Mouse (Mus musculus) gastrocnemius, postnatal 36 days (tissue): ENCODE results near the gene Gm12248. TPM values are rescaled to one million over a fixed set of nuclear protein-coding genes. Genes with fewer than 3 reads are reported as not detected.

Experiments used
- DNase-seq, 2 experiments: peaks; one replicate each; pipeline ENCODE4 v3.0.0; 2022
- intact Hi-C: fragments of 180-260 bp; cut with DNase I; formaldehyde crosslinking; loops from one replicate; pipeline ENCODE4 v1.15.1; 2025
- long read RNA-seq, 2 experiments: library from polyadenylated mRNA; stranded (forward); transcript quantifications; one replicate each; pipeline ENCODE4 v2.0.0; 2021
- total RNA-seq, 2 experiments: library from RNA; stranded (reverse); gene quantifications; 2 replicates each; pipeline ENCODE4 v1.2.3; 2021

Gene Gm12248
- not detected for total RNA-seq
- long read RNA-seq, experiment 1 = 0 reads
- long read RNA-seq, experiment 2 = 0 reads

DNA sequence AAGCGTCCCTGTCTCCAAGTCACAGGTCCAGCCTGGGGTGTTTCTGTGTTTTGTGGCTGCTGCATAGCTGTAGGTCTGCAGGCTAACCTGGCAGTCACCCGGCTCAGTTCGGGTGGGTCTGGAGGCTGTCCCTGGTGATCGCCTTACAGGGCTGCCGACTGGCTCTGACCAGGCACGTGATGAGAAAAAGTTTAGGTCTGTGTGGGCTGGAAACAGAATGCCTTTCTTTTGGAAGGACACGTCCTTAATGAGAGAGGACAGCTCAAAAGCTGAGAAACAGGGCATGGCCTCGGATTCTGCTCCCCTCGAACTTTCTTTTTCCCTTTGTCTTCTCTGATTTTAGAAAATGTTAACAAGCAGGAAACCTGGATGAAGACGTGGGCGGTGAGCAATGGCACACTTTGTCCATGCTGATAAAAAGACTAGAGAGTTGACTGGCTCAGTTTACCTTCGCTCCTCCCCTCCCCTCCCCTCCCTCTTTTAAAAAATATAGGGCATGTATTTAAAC is at the start of gene Gm12248:
TSS of gene Gm12248 (minus strand) at position 114 of the 508 bp plus-strand sequence.
- peak in 1 of 2 experiments; percentile 38 for DNase-seq
- intact Hi-C loops = no loop called here

DNA sequence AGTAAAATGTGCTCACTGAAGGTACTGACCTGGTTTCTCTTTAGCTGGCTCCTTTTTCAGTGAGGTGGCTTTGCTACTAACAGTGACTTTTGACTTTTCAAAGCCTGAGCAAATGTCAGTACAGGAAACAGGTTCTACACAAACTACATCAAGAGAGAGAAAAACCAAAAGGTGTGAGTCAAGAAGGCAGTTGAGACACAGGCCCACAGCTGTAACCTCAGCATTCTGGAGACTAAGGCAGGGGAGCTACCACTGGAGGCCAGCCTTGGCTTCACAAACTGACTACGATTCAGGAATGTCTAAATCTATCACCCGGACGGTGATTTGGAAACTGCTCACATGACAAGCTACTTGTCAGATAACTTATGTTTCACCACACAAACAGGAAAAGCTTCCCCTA is 46.5 kb upstream of the Gm12248 start:
- no peak for DNase-seq
- intact Hi-C loops = no loop called here

DNA sequence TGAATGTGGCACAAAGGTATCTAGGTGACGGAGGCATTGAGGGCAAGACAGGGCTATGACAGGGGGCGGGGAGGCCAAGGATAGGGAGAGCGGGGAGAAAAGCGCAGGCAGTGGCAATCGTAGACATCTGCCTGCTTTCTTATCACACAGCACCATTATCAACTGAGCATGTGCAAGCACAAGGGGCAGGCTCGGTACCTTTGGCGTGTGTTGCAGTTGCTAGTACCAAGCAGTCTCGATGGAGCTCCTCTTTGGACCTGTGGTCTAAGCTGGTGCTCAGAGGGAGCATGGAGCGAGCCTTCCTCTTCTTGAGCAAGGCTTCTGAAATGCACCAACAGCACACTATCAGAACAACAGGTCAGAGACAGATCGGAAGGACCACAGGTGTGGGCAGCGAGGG is 45.9 kb upstream of the Gm12248 start:
- DNase-seq = no peak

DNA sequence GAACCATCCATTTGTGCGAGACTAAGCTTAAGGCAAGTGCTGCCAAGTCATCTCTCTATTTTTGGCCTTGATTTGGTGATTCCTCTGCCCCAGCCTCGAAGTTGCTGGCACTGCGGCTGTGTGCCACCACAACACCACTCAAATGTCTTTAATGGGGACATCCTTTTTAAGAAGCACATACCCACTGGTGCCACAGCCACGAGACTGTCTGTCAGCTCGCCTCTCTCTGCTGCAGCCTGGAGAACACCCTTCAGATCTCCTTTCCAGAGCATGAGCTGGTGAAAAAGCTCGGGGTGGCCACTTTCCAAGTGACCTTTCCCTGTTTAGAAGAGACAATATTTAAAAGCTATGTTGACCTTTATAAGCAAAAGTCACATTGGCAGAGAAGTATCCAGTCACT is 43.7 kb upstream of the Gm12248 start:
- intact Hi-C loops = no loop called here
- no peak for DNase-seq

More for the DNA sequence above, 45.9 kb upstream of the Gm12248 start:
- intact Hi-C loops = no loop called here

DNA sequence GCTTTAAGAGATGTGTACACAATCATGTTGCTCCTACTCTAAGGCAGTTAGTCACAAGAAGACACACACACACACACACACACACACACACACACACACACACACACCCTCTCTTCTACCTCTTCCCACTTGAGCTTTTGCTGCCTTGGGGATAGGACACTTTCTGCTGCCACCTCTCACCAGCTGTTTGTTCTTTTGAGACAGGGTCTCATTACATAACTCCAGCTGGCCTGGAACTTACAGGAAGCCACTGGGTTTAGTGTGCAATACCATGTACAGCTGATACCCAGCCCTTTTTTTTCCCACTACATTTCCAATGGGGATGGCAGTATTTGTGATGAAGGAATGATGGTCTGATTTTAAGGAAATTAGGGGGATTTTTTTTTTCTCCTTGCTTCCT is 42.4 kb upstream of the Gm12248 start:
- no peak for DNase-seq
- intact Hi-C loops = no loop called here

DNA sequence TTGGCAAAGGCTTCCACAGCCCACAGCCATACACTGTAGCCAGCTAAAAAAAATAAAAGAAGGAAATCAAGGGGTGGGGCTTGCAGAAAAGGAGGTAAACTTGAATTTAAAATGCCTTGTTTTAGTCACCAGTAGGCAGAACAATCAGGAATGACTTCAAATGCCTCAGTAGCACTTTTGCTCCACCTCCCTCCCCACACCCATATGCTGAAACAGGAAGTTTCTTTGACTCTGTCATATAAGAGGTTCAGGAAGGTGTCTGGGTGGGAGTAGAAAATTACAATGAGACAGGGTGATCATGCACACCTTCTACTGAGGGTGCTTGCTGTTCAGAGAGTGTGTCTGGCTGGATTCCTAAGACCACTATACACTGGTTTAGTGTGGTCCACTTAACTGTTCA is 41.9 kb upstream of the Gm12248 start:
- intact Hi-C loops = no loop called here
- no peak for DNase-seq

DNA sequence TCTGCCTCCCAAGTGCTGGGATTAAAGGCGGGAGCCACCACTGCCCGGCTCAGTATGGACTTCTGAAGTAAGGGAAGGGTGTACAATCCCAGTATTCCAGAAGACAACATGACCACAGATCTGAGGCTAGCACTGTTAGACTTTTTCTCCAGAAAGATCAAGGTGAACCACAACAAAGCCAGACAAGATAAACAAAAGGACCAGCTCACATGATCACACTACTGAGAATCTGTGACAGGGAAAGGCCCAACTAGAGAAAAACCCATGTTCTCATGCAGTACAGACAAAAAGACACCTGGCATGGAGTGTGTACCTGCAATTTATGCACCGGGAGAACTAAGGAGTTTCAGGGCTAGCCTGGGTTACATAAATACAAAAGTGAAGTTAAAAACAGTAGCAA is 39.1 kb upstream of the Gm12248 start:
- DNase-seq = no peak
- intact Hi-C loops = no loop called here

DNA sequence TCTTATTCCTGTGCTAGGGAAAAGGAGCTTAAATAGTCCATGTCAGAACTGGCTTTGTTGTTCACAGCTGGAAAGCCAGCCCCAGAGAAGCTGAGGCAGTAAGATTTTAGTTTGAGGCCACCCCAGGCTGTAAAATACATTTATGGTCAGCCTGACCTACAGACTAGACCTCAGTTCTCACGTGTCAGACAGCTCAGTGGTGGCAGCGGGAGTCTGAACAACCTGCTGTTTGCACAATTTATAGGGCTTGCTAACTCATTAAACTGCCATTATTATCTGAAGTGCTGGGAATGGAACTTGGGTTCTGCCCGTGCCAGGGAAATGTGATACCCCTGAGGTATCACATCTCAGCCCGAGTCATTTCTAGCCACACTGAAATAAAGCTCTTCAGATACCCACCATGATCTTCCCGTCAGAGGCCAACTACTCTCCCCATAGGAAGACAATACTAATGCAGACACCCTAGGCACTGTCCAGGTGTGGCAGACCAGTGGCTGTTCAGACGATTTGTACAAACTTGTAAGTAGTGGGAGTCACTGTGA is 36.4 kb upstream of the Gm12248 start:
- DNase-seq = no peak
- intact Hi-C loops = no loop called here

DNA sequence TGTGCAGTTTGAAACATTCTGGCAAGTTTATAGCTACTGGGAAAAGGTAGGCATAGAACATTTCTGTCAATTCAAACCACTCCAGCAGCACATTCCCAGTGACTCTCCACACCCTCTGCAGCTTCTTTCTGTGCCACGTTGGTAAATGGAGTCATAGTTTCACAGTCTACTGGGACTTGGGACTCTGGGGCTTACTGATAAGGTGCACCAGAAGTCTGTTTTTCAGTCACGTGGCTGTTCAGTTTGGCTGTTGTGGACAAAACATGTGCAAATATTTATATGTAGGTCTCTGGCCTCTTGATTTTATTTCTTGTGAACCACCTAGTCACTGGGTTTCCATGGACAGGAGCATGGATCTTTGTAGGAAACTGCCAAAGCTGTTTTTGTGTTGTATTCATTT is 34.6 kb upstream of the Gm12248 start:
- intact Hi-C loops = no loop called here
- DNase-seq = no peak

DNA sequence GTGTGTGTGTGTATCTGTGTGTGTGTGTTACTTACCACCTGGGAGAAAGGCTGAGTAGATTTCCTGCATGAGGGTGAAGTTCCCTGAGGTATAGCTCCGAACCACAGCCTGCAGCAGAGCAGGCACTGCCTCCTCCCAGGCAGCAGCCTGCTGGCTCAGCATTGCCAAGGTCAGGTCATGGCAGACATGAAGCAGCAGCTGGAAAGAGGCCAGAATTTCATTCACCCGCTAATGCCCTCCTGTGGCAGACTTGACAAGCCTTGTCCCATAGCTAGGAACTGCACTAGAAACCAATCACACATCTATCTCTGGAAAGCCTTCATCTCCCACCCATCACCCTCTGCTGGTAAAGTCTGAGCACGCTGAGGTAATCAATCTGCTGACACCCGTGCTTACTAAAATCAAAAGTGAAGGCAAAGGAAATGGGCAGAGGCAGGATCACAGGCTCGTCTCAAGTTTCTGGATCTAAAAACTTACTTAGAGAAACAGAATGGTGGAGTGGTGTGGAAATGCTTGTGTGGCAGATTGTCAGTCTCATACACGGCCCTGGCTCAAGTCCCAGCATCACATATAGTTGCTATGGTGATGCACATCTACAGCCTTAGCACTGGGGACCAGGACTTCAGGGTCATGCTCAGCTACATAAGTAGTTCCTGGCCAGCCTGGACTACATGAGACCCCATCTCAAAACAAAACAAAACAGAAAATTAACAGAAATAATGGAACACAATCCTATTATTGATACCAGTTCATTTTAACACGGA is 33.6 kb upstream of the Gm12248 start:
- peak; percentile 34 to 59 for DNase-seq
- intact Hi-C loops = no loop called here

DNA sequence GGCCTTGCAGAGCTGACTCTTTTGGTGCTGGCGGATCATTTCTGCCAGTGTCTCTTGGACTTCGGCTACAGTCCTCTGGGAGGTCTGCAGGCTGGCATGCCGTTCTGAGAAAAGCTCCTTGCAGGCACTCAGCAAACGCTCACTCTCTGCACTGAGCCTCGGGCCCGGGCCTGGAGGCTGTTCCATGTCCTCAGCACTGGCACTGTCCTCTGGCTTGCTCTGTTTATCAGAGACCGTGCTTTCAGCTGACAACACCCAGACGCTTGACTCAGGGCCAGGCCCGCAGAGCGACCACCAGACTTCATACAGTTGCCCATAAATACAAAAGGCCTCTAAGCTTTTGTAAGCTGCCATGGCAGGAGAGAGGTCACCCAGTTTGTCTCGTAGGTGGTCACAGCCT is 32.1 kb upstream of the Gm12248 start:
- intact Hi-C loops = no loop called here
- DNase-seq = no peak

DNA sequence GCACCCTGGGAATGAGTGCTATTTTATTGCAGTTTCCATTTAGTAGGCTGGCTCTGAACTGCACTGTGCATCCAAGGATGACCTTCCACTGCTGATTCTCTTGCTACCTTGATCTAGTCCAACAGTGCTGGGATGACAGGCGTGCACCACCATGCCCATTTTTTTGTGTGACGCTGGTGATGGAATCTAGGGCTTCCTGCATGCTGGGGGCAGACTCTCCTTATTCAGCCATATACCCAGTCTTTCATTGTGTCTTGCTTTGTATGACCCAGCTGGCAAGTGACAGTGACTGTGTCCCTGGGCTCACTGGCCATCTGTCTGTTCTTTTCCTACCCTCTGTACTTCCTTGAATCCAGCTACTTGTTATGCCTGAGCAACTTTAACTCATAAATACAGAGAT is 30.8 kb upstream of the Gm12248 start:
- intact Hi-C loops = no loop called here

DNA sequence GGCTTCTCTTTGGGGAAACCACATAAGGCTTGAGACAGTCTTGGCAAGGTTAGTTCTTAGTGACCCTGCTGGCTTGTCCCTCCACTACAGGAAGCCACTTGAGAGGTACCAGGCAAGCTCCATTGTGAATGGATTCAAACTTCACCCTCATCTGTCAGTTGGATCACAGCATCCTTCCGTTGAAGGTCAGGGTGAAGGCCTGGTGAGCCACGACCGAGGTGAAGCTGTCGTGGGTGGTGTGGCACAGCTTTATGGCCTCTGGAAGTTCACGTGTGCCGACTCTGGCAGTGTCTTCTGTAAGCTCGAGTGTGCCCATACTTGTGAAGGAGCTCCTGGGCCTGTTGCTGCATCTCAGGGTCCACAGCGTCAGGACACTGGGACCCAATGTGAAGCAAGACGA is 28.4 kb upstream of the Gm12248 start:
- DNase-seq = no peak
- intact Hi-C loops = no loop called here

More for the DNA sequence above, 30.8 kb upstream of the Gm12248 start:
- DNase-seq = no peak

DNA sequence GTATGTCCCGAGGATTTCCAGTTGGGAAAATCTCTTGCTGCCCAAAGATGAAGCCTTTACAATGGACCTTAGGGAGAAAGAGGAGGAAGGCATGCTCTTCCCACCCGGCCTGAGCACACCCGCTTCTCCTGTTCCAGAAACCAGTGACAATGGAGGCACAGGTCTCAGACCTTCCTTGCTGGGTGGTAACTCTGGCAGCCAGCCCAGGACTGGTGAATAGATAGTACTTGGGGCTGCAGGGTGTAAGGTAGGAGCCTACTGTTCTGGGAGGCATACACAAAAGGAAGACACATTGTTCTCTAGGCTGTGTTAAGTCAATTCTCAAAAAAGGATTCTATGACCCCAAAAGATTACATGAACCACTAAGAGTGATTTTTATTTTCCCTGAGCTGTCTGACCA is 27.7 kb upstream of the Gm12248 start:
- no peak for DNase-seq
- intact Hi-C loops = no loop called here

DNA sequence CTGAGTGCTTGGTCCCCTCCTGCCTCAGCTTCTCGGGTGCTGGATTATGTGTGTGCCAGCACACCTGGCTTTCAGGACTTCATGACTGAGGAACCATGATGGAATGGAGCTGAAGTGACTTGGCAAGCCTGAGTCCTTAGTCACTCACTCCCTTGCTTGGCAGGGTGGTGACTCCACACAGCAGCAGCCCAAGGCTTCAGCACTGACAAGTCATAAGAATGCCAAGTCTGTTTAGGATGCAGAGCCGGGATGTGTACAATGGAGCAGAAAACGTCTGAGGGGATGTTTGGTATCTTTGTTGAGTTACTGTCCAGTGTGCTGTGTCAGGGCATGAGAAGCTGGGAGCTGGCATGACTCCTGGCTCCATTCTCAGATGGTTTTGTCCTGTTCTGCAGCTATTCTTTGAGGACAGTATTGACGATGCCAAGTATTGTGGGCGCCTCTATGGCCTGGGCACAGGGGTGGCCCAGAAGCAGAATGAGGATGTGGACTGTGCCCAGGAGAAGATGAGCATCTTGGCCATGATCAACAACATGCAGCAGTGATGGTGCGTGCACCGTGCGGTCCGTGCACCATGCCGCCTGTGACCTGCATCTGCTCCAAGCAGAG is 24.2 kb upstream of the Gm12248 start:
- intact Hi-C loops = no loop called here
- no peak for DNase-seq

DNA sequence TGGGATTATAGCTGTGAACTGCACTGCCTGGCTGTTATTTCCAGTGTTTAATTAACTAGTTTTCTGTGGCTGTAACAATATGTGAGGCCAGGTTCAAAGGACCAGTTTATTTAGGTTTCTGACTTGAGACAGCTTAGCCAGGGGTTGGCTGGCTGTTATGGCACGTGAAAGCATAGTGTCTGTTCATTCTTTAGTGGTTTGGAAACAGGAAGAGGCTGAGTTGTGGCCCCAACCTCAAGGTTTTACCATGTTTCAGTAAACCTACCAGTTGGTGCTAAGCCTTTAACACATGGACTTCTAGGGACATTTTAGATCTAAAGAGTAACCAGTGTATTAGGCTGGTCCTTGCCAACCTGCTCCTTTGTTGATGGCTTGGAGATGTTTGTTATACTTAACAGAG is 23.6 kb upstream of the Gm12248 start:
- intact Hi-C loops = no loop called here
- DNase-seq = no peak

DNA sequence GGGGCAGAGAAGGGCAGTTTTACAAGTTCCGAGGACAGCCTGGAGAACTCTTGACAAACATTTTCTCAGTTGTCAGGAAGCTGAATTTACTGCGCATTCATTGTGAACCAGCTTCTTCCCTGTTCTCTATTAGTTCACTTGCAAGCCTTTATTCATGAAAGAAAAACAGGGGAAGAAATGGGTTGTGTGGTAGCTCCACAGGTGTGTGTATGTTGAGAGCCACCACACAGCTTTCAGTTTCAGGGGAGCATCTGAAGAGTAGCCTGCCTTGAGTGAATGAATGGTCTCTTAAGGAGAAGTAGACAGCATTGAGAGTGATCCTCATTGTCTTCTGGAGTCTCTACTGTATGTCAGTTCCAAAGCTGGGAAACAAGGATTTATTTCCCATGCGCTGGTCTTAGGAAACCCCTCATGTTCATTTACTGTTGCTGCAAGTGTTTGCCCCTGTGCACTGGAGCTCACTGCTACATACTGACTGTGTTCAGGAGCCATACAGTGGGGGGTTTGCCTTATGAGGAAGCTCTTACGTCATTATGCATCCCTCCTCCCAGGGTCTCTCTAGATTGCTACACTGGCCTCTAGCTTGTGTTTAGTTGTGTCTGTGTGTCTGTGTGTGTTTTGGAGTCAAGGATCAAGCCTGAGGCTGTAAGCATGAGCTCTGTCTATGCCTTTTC is 14.9 kb upstream of the Gm12248 start:
- DNase-seq = no peak
- intact Hi-C loops = loop anchor here (10.0 kb wide), 1 partner anchor 197 kb away; the partner anchor contains the start of gene Zfp692

DNA sequence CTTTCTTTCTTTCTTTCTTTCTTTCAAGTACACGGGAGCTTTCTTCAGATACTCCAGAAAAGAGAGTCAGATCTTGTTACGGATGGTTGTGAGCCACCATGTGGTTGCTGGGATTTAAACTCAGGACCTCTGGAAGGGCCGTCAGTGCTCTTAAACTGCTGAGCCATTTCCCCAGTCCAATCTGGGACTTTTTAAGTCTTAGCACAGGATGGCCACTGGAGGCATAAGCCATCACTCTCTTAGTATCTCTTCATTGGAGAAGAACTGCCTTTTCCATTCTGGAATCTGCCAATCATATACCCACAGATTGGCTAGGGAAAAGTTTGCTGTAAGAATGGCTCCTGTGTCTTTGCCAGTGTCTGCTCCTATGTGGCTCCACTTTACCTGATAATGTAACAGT is 14.1 kb upstream of the Gm12248 start:
- DNase-seq = no peak
- intact Hi-C loops = loop anchor here (10.0 kb wide), 1 partner anchor 198 kb away; the partner anchor contains the start of gene Zfp692

DNA sequence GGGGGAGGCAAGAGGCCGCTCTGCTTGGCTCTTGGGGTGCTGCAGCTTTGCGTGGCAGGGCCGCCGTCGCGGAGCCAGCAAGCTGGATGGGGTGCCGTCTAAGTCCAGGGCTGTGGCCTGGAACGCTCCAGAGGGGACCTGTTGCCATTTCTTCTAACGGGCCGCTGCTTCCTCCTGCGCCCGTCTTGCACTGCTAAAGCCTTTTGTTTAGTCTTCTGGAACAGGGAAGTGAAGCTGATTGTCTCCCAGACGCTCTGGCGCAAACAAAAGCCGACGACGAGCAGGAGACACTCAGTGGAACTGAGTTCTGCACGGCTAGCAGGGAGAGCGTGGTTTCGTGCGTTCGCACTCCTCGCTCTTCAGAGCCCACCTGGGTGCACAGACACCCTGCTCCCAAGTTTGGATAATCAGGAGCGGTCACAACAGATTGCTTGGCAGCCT is 11.4 kb upstream of the Gm12248 start:
- DNase-seq = no peak
- intact Hi-C loops = loop anchor here (5.0 to 10.0 kb wide), 2 partner anchors 97 to 200 kb away; partner anchors contain the start of genes Larp1 and Zfp692

DNA sequence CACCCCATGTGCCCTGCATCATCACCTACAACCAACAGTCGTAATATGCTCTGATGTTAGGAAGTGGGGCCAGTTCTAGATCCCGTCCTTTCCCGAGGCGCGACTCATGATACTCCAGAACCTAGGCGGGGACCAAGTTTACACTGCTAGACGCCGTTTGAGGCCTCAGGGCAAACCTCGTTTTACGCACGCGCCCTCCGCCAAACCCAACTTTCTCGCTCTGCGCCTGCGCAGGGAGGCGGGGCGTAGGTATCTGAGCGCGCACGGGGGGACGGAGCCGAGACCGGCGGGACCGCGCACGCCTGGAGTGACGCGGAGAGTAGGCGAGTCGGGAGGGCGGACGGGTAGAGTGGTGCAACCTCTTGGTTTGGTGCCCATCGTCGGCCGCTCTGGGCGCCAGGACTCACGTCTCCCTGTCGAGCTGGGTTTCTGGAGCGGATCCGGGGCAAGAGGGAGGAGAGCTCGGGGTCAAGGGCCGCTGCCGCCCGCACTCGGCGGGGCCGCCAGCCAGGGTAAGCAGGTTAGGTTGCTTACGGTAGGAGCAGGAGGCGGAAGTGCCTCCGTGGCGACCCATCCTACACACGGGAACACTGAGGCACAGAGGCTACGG is 10.9 kb upstream of the Gm12248 start, which contains the start of gene Cnot8:
TSS of gene Cnot8 (plus strand) at position 457 of the 610 bp plus-strand sequence.
- intact Hi-C loops = loop anchor here (5.0 to 10.0 kb wide), 2 partner anchors 97 to 201 kb away; partner anchors contain the start of genes Larp1 and Zfp692
- peak; percentile 99 for DNase-seq
